Mouse (Mus musculus) liver, embryonic 11.5 days (tissue): ENCODE results near the gene Ddn. TPM values are rescaled to one million over a fixed set of nuclear protein-coding genes. Genes with fewer than 3 reads are reported as not detected.

Source experiments
- ATAC-seq: fragments of 200-750 bp; cut with Nextera tagmentation; replicated peaks from 2 replicates; pipeline ENCODE4 v1.8.0; 2017; ENCODE audit warnings: moderate number of reproducible peaks, mild to moderate bottlenecking, moderate TSS enrichment, moderate library complexity; ENCODE audit not compliant: low FRiP score
- DNase-seq: peaks from one replicate; pipeline ENCODE4 v3.0.0-alpha.2; 2017; ENCODE audit warnings: low spot score
- H3K27ac ChIP-seq: fragments of 300-500 bp; sonication (generic); 2 replicates; pipeline ENCODE4 v1.5.1; 2014; ENCODE audit warnings: mild to moderate bottlenecking, low read depth, low read length, control low read depth
- H3K27me3 ChIP-seq: fragments of 300-500 bp; sonication (generic); replicated peaks from 2 replicates; pipeline ENCODE4 v1.6.1; 2014; ENCODE audit warnings: low read length, mixed read lengths; ENCODE audit not compliant: control insufficient read depth, insufficient read depth
- H3K36me3 ChIP-seq: fragments of 300-500 bp; sonication (generic); 2 replicates; pipeline ENCODE4 v1.6.1; 2014; ENCODE audit warnings: mild to moderate bottlenecking, low read length, moderate library complexity, mixed read lengths; ENCODE audit not compliant: control insufficient read depth, insufficient read depth
- H3K4me1 ChIP-seq: fragments of 300-500 bp; sonication (generic); replicated peaks from 2 replicates; pipeline ENCODE4 v1.6.1; 2014; ENCODE audit warnings: low read length, mixed read lengths; ENCODE audit not compliant: control insufficient read depth, insufficient read depth
- H3K4me2 ChIP-seq: fragments of 300-500 bp; sonication (generic); 2 replicates; pipeline ENCODE4 v1.6.1; 2014; ENCODE audit warnings: mild to moderate bottlenecking, control low read depth, moderate library complexity
- H3K4me3 ChIP-seq: fragments of 300-500 bp; sonication (generic); 2 replicates; pipeline ENCODE4 v1.5.1; 2014; ENCODE audit warnings: low read depth, low read length, control low read depth
- H3K9ac ChIP-seq: fragments of 300-500 bp; sonication (generic); 2 replicates; pipeline ENCODE4 v1.6.1; 2014; ENCODE audit warnings: low read depth, low read length, control low read depth
- H3K9me3 ChIP-seq: fragments of 300-500 bp; sonication (generic); 2 replicates; pipeline ENCODE4 v1.6.1; 2016; ENCODE audit warnings: low read length, inconsistent platforms, mixed read lengths; ENCODE audit not compliant: control insufficient read depth
- WGBS: fragments of 180-500 bp; shearing (Covaris S2); extraction: QIAGEN DNeasy Blood & Tissue Kit; methylation state at CpG from one replicate; pipeline ENCODE4 v1.1.7; 2014; 5-methylcytosine and 5-hydroxymethylcytosine counted together
- polyA plus RNA-seq: library from polyadenylated mRNA; unstranded; fragments of >200 nt; fragmentation: Nextera tagmentation; extraction: Ambion mirVana; gene quantifications from 2 replicates; pipeline ENCODE4 v1.2.1, GENCODE M21; 2014

The Ddn gene
- polyA plus RNA-seq, 1 experiment from 2014 or later: 0.12 TPM

DNA sequence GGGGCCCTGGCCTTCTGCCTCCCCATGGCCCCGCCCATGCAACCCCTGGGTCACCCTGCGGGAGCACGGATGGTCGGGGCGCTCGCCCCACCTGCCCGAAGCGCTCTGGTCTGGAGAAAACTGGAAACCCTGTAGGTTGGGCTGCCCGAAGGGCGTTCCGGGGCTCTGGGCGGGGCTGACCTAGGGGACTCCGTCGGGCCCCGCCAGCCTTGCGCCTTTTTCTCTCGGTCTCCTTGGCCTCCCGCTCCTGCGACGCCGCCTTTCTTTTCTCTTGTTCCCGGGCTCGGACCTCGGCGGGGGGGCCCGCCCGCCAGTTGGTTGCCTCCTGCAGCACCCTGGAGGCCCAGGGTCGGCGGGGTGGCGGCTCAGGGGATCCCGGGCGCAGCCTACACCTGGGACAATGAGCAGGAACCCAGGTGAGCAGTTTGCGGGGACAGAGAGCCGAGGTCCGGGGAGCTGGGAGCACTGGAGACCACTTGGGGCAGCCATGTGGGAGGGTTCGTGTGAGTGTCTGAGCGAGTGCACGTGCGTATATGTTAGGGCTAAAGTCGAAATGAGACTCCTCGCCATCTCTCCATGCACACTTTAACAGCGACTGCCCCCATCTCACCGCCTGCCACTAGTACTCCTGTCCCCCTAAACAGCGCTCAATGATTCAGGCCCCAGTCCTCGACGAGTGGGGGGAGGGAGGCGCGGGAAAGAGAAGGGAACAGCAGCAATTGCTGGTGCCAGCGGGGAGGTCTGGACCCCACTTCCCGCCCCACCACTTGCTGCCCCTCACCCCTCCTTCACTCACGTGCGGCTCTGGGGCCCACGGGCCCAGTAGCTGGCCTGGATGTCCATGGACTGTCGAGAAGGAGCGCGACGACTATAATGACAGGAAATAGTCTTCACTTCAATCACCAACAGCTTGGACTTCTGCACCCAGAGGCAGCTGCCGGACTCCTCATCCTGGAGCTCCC is 2.2 kb downstream of the Ddn start:
- peak; percentile 39; the same call in 1 of the 2 replicates for ATAC-seq
- Histone ChIP-seq H3K4me2 (peak overlapping the region; percentile 66), H3K27ac (no peak overlapping the region), H3K4me1 (peaks cover 39% of the 10 kb centered on the region), H3K9ac (no peak overlapping the region), H3K9me3 (no peaks in the 10 kb centered on the region), H3K36me3 (0 out of 2 replicates have a peak, but pooled peaks cover 2% of the 10 kb centered on the region), H3K4me3 (peak overlapping the region; percentile 41), H3K27me3 (peaks cover 81% of the 10 kb centered on the region)
- DNase-seq: peak; percentile 52
- WGBS: 2% methylated on average over 56 of the region's 58 CpGs

DNA sequence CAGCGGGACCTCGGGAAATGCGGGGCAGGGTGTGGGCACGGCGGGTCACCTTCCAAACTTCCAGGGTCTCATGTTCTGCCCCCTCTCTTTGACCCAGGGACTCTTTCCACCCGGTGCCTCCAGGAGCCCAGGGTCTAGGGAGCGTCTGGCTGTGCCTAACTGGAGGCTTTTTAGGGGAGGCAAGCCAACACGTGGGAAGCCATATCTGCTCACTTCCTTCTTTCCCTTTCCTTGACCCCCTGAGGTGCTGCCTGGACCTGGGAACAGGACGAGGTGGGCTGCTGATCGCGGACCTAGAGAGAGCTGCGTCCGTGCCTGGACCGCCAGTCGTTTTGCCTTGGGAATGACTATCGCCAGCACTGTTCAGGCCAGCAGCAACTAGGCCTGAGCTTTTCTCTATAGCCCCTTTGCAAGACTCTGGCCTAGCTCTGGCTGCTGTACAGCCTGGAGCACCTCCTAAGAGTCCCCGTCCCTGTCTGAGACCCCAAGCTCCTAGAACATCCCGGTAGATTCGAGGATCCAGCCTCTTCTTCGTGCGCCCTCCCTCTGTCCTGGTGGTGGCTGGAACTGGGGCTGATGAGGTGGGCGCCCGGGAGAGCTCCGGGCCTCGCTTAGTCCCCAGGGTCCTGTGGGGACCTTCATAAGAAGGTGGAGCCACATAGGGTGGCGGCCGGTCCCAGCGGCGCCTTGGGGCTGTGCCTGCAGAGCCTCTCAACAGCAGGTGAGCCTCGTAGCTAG is 3.0 kb downstream of the Ddn start:
- ATAC-seq: peak; percentile 22; the same call in 1 of the 2 replicates
- H3K9ac ChIP-seq: no peak overlapping the region
- WGBS: 8% methylated on average over 30 of the region's 30 CpGs
- peak; percentile 46 for DNase-seq
- peak overlapping the region; percentile 72 for H3K4me2 ChIP-seq
- peaks cover 39% of the 10 kb centered on the region for H3K4me1 ChIP-seq
- peaks cover 90% of the 10 kb centered on the region for H3K27me3 ChIP-seq
- H3K9me3 ChIP-seq: no peaks in the 10 kb centered on the region
- 0 out of 2 replicates have a peak, but pooled peaks cover 2% of the 10 kb centered on the region for H3K36me3 ChIP-seq
- H3K27ac ChIP-seq: no peak overlapping the region
- H3K4me3 ChIP-seq: peak overlapping the region; percentile 49

DNA sequence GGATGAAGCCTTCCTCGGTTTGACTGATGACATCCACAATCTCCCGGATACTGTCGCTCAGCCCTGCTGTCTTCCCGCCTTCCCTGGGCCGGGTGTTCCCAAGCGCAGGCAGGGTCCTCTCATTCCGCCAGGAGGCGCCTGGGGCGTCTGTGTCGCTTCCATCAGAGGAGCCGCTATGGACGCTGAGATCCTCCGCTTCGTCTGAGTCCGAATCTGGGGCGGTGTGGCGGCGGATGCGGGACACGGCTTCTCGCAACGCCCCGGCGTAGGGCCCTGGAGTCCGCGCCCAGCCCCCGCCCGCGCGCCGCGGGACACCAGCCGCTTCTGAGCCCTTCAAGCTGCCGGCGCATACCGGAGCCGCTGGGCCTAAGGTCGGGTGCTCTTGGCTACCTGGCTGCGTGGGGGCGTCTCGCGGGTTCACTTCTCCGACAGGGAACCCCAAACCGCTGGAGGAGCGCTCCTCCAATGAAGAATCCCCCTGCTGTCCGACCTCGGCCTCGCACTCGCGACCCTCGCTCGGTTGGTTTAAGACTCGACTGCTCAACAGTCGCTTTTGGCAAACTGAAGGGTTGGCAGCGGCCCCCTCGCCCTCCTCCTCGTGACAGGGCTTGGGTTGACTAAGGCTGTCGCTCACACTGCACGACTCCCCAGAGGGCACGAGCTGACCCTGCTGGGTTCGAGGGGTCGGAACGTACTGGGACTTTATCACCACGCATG is 3.8 kb downstream of the Ddn start:
- Histone ChIP-seq H3K9ac (no peak overlapping the region), H3K36me3 (no peaks in the 10 kb centered on the region), H3K4me2 (peak overlapping the region; percentile 72), H3K27ac (no peak overlapping the region), H3K27me3 (peaks cover 97% of the 10 kb centered on the region), H3K9me3 (no peaks in the 10 kb centered on the region), H3K4me3 (peak overlapping the region; percentile 49), H3K4me1 (peaks cover 39% of the 10 kb centered on the region)
- WGBS: 1% methylated on average over 64 of the region's 64 CpGs
- ATAC-seq: no peak
- peak; percentile 60 for DNase-seq

- peak overlapping the region; percentile 14; the same call in 1 of the 2 replicates for H3K4me3 ChIP-seq
- DNase-seq (peak; percentile 85), ATAC-seq (peak; percentile 29; the same call in 1 of the 2 replicates)
- H3K36me3 ChIP-seq: no peaks in the 10 kb centered on the region
- H3K9me3 ChIP-seq: no peaks in the 10 kb centered on the region
- peak overlapping the region; percentile 45 for H3K4me2 ChIP-seq
- WGBS: under 1% methylated on average over 32 of the region's 32 CpGs
- no peak overlapping the region for H3K9ac ChIP-seq
- H3K27ac ChIP-seq: no peak overlapping the region
- peaks cover 39% of the 10 kb centered on the region for H3K4me1 ChIP-seq
- peaks cover 99% of the 10 kb centered on the region for H3K27me3 ChIP-seq
These were observed 5.2 kb downstream of the Ddn start for GRCm38 (mm10) chr15:98804054-98804453.

GRCm38 (mm10) chr15:98802926-98803325 is 6.4 kb downstream of the Ddn start:
- Histone ChIP-seq H3K36me3 (no peaks in the 10 kb centered on the region), H3K4me3 (no peak overlapping the region), H3K4me2 (no peak overlapping the region), H3K4me1 (peaks cover 32% of the 10 kb centered on the region), H3K27me3 (peaks cover 99% of the 10 kb centered on the region), H3K27ac (no peak overlapping the region), H3K9ac (no peak overlapping the region), H3K9me3 (no peaks in the 10 kb centered on the region)
- ATAC-seq (no peak), DNase-seq (no peak)
- WGBS: 2% methylated on average over 8 of the region's 8 CpGs

- H3K27me3 ChIP-seq: peaks cover 99% of the 10 kb centered on the region
- 11% methylated on average over 12 of the region's 12 CpGs for WGBS
- no peak overlapping the region for H3K4me3 ChIP-seq
- DNase-seq: peak; percentile 73
- H3K4me2 ChIP-seq: no peak overlapping the region
- no peak overlapping the region for H3K27ac ChIP-seq
- no peaks in the 10 kb centered on the region for H3K9me3 ChIP-seq
- peaks cover 7% of the 10 kb centered on the region; the same call in 1 of the 2 replicates for H3K4me1 ChIP-seq
- no peak for ATAC-seq
- no peaks in the 10 kb centered on the region for H3K36me3 ChIP-seq
- no peak overlapping the region for H3K9ac ChIP-seq
These were observed 9.9 kb downstream of the Ddn start for GRCm38 (mm10) chr15:98799396-98799795.

GRCm38 (mm10) chr15:98798903-98799302 is 10.4 kb downstream of the Ddn start:
- peaks cover 6% of the 10 kb centered on the region; the same call in 1 of the 2 replicates for H3K4me1 ChIP-seq
- no peak overlapping the region for H3K9ac ChIP-seq
- DNase-seq: no peak
- H3K27ac ChIP-seq: no peak overlapping the region
- peaks cover 99% of the 10 kb centered on the region for H3K27me3 ChIP-seq
- WGBS: 43% methylated on average over 3 of the region's 3 CpGs
- no peaks in the 10 kb centered on the region for H3K36me3 ChIP-seq
- no peak for ATAC-seq
- H3K4me3 ChIP-seq: no peak overlapping the region
- H3K9me3 ChIP-seq: no peaks in the 10 kb centered on the region
- no peak overlapping the region for H3K4me2 ChIP-seq

DNA sequence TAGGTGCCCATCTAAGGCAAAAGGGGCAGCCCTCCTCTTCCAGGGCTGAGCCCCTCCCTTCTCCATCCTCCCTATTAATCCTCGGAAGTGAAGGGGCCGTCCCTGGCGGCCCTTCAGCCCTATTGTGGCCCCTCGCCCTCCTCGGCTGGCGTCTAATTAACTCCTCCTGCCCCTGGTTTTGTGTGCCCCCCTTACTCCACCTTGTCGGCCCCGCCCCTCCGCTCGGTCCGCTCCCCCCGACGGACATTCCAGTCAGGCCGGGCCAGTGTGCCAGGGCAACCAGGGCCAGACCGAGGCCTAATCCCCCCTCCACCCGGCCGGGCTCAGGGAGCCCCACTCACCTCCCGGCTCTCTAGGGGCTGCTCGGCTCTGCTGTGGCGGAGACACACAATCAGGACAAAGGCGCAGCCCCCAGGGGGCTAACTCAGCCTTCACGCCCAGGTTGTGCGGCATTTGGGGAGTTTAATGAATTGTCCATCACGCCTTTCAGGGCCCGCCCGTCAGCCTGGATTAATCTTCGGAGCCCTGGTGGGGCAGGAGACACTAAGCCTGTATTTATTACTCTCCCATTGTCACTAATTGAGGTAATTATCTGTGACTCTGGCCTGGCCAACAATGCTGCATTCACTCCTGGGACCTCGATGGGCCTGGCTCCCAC is 11.3 kb downstream of the Ddn start:
- H3K9ac ChIP-seq: no peak overlapping the region
- no peak overlapping the region for H3K4me3 ChIP-seq
- 5% methylated on average over 27 of the region's 28 CpGs for WGBS
- no peak for ATAC-seq
- no peak overlapping the region for H3K27ac ChIP-seq
- no peaks in the 10 kb centered on the region for H3K9me3 ChIP-seq
- peaks cover 99% of the 10 kb centered on the region for H3K27me3 ChIP-seq
- H3K4me1 ChIP-seq: peaks cover under 1% of the 10 kb centered on the region; the same call in 1 of the 2 replicates
- no peak for DNase-seq
- no peaks in the 10 kb centered on the region for H3K36me3 ChIP-seq
- no peak overlapping the region for H3K4me2 ChIP-seq
